Mouse (Mus musculus) small intestine, adult 2 months (tissue): ENCODE measurements around the gene Ptprf.

Experiments
- CTCF ChIP-seq: fragments of 200-500 bp; IDR thresholded peaks from 2 replicates; pipeline ENCODE4 v1.5.1; 2012; ENCODE audit warnings: low read depth, mild to moderate bottlenecking, control low read depth, inconsistent platforms, low read length, moderate library complexity, mixed read lengths; ENCODE audit not compliant: insufficient replicate concordance, insufficient read length; ENCODE audit errors: extremely low read depth
- POLR2A ChIP-seq: fragments of 200-500 bp; IDR thresholded peaks from 2 replicates; pipeline ENCODE4 v1.6.1; 2012; ENCODE audit warnings: low read depth, mild to moderate bottlenecking, control low read depth, inconsistent platforms, low read length, moderate library complexity

DNA sequence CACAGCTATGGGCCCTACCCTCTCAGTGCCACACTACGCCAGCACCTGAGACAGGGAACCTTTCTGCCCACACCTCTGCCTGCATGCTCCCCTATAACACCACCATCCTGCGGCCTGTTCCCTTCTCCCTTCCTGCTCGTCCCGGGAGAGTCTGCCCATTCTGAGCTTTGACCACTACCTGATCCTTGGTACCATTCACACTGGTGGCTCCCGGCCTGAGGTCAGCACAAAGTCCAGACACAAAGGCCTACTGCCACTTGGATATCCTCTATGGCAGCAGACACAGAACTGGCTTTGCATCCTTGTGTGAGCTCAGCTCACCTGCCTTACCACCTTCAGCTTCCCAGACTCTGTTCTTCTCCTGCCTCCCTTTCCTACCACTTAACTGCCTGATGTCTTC lies 72.7 kb downstream of the Ptprf start:
- no peak for TF ChIP-seq CTCF
- no peak for TF ChIP-seq POLR2A
